Mouse (Mus musculus) CH12.LX (cell line): ENCODE measurements at regions not wholly inside any gene's neighbourhood (a gene's known extent, or its start where the extent isn't known, plus 50 kb on each side); places are given as distances from the start of the nearest gene placed in this dataset.

ENCODE experiments used
- DNase-seq: peaks from one replicate; pipeline ENCODE4 v3.0.0-alpha.2; 2013; ENCODE audit errors: extremely low read depth
- H3K27ac ChIP-seq: 2 replicates; pipeline ENCODE4 v1.5.1; 2012; ENCODE audit warnings: low read depth, mild to moderate bottlenecking, control low read depth, moderate library complexity; ENCODE audit not compliant: insufficient read depth
- H3K27me3 ChIP-seq: replicated peaks from 2 replicates; pipeline ENCODE3; 2012; ENCODE audit warnings: inconsistent platforms
- H3K36me3 ChIP-seq, 2 experiments: replicated peaks in 1 of 2; 2 replicates each; pipeline versions ENCODE3 to v1.6.1; 2012; ENCODE audit warnings: inconsistent platforms in 1 of 2, low read length in 1 of 2, mild to moderate bottlenecking in 1 of 2, mixed read lengths in 1 of 2, moderate library complexity in 1 of 2; ENCODE audit not compliant: control insufficient read depth in 1 of 2, insufficient read depth in 1 of 2
- H3K4me1 ChIP-seq, 2 experiments: 2 replicates each; pipeline ENCODE4 v1.6.1; 2012; ENCODE audit warnings: inconsistent platforms in 1 of 2, moderate library complexity in 1 of 2; ENCODE audit not compliant: insufficient read depth in 2 of 2, control insufficient read depth in 1 of 2
- H3K4me2 ChIP-seq: 2 replicates; pipeline ENCODE4 v1.6.1; 2012; ENCODE audit warnings: low read depth, mild to moderate bottlenecking, control low read depth; ENCODE audit not compliant: poor library complexity, insufficient read depth, severe bottlenecking
- H3K4me3 ChIP-seq, 3 experiments: fragments of 150-350 bp in 1 of 3; sonication (generic) in 1 of 3; replicated peaks in 1 of 3; 2 replicates each; pipeline versions ENCODE3 to v1.5.1; 2011 to 2012; ENCODE audit warnings: low read depth in 2 of 3, low read length in 2 of 3, mild to moderate bottlenecking in 2 of 3, moderate library complexity in 2 of 3, control low read depth in 1 of 3, improper control_type of control experiment in 1 of 3, inconsistent platforms in 1 of 3, mixed read lengths in 1 of 3; ENCODE audit not compliant: poor library complexity in 1 of 3
- H3K79me2 ChIP-seq: replicated peaks from 2 replicates; pipeline ENCODE4 v1.6.1; 2012; ENCODE audit warnings: mild to moderate bottlenecking, moderate library complexity; ENCODE audit not compliant: control insufficient read depth, poor library complexity, insufficient read depth, severe bottlenecking; ENCODE audit errors: extremely low read depth
- H3K9ac ChIP-seq: 2 replicates; pipeline ENCODE4 v1.6.1; 2012; ENCODE audit warnings: low read depth, mild to moderate bottlenecking, control low read depth, moderate library complexity; ENCODE audit not compliant: insufficient read depth
- H3K9me3 ChIP-seq: replicated peaks from 2 replicates; pipeline ENCODE3; 2012; ENCODE audit warnings: low read length, inconsistent platforms, mixed read lengths
- BHLHE40 ChIP-seq: IDR thresholded peaks from 2 replicates; pipeline ENCODE4 v1.6.1; 2011; ENCODE audit warnings: mild to moderate bottlenecking, low read depth, low read length, improper control_type of control experiment
- CHD2 ChIP-seq: IDR thresholded peaks from 2 replicates; pipeline ENCODE4 v1.6.1; 2011; ENCODE audit warnings: low read length, improper control_type of control experiment
- E2F4 ChIP-seq: IDR thresholded peaks from 2 replicates; pipeline ENCODE4 v1.6.1; 2011; ENCODE audit warnings: low read depth, low read length, improper control_type of control experiment; ENCODE audit not compliant: insufficient replicate concordance
- JUN ChIP-seq: IDR thresholded peaks from 2 replicates; pipeline ENCODE4 v1.6.1; 2011; ENCODE audit warnings: low read depth, mild to moderate bottlenecking, low read length, improper control_type of control experiment, moderate library complexity; ENCODE audit not compliant: insufficient read depth
- JUND ChIP-seq: conservative IDR thresholded peaks from 2 replicates; pipeline ENCODE4 v1.6.1; 2011; ENCODE audit warnings: low read depth, low read length, improper control_type of control experiment
- MAFK ChIP-seq: IDR thresholded peaks from 2 replicates; pipeline ENCODE4 v1.6.1; 2011; ENCODE audit warnings: low read length, improper control_type of control experiment; ENCODE audit not compliant: insufficient replicate concordance
- MAX ChIP-seq: IDR thresholded peaks from 2 replicates; pipeline ENCODE4 v1.6.1; 2011; ENCODE audit warnings: low read length, improper control_type of control experiment
- MEF2A ChIP-seq: IDR thresholded peaks from 2 replicates; pipeline ENCODE4 v1.6.1; 2014; ENCODE audit warnings: low read depth, mild to moderate bottlenecking, inconsistent platforms, low read length, improper control_type of control experiment, borderline replicate concordance
- MXI1 ChIP-seq: IDR thresholded peaks from 2 replicates; pipeline ENCODE4 v1.6.1; 2011; ENCODE audit warnings: mild to moderate bottlenecking, low read depth, low read length, improper control_type of control experiment
- PAX5 ChIP-seq: IDR thresholded peaks from 2 replicates; pipeline ENCODE4 v1.6.1; 2012; ENCODE audit warnings: low read length, inconsistent platforms, mixed read lengths
- POLR2AphosphoS2 ChIP-seq: IDR thresholded peaks from 2 replicates; pipeline ENCODE4 v1.6.1; 2011; ENCODE audit warnings: low read depth, low read length, improper control_type of control experiment
- RCOR1 ChIP-seq: conservative IDR thresholded peaks from 2 replicates; pipeline ENCODE4 v1.6.1; 2012; ENCODE audit warnings: low read depth, mild to moderate bottlenecking, inconsistent platforms, low read length, improper control_type of control experiment
- SIN3A ChIP-seq: IDR thresholded peaks from 2 replicates; pipeline ENCODE4 v1.6.1; 2012; ENCODE audit warnings: low read length, improper control_type of control experiment, inconsistent platforms
- TCF12 ChIP-seq: IDR thresholded peaks from 2 replicates; pipeline ENCODE4 v1.6.1; 2014; ENCODE audit warnings: low read depth, mild to moderate bottlenecking, inconsistent platforms, low read length, improper control_type of control experiment
- USF1 ChIP-seq: IDR thresholded peaks from 2 replicates; pipeline ENCODE4 v1.6.1; 2014; ENCODE audit warnings: low read depth, mild to moderate bottlenecking, inconsistent platforms, low read length, improper control_type of control experiment
- USF2 ChIP-seq: conservative IDR thresholded peaks from 2 replicates; pipeline ENCODE4 v1.6.1; 2011; ENCODE audit warnings: low read depth, low read length, improper control_type of control experiment
- ZC3H11A ChIP-seq: IDR thresholded peaks from 2 replicates; pipeline ENCODE4 v1.6.1; 2012; ENCODE audit warnings: low read depth, mild to moderate bottlenecking, inconsistent platforms, low read length, improper control_type of control experiment
- ZNF384 ChIP-seq: IDR thresholded peaks from 2 replicates; pipeline ENCODE4 v1.6.1; 2012; ENCODE audit warnings: low read depth, low read length, improper control_type of control experiment, inconsistent platforms
- dilution Hi-C: fragments of 300-500 bp; cut with MboI; formaldehyde crosslinking; loops from 2 replicates; pipeline ENCODE4 v1.14.3; 2020; ENCODE audit warnings: low sequenced_read_pairs; ENCODE audit not compliant: extremely low pct_unique_long_range_greater_than_20kb, extremely low pct_ligation_motif_present
- in situ Hi-C: fragments of 300-500 bp; cut with MboI; formaldehyde crosslinking; loops from 3 replicates; pipeline ENCODE4 v1.14.3; 2019; ENCODE audit warnings: low sequenced_read_pairs, low pct_ligation_motif_present, low pct_unique_long_range_greater_than_20kb, mixed read lengths

DNA sequence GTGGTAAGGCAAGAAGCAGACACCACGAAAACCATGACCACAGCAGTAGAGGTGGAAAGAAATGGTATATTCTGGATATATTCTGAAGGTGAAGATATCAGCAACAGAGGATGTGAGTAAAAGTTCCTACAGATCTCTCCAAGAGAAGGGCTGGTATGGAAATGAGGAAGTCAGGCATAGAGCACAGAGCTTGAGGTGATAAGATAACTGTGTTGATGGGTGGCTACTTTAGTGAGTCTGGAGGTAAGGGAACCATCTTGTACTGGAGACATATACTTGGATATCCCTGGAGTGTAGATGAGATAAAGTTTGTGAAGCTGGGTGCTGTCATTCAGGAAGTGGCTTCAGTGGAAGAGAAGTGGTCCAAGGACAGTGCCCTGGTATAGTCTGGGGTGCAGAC is 85.5 kb upstream of the Bmp4 start:
- TF ChIP-seq USF2 (no peak), MAX (no peak), BHLHE40 (no peak), MXI1 (no peak)
- Histone ChIP-seq H3K4me2 (no peak overlapping the region), H3K36me3 (no peaks in the 10 kb centered on the region), H3K9me3 (no peaks in the 10 kb centered on the region), H3K9ac (no peak overlapping the region), H3K27ac (no peak overlapping the region), H3K79me2 (no peaks in the 10 kb centered on the region), H3K4me1 (no peaks in the 10 kb centered on the region), H3K4me3 (no peak overlapping the region), H3K27me3 (no peaks in the 10 kb centered on the region)
- DNase-seq = no peak
- in situ Hi-C loops (no loop called here), dilution Hi-C loops (no loop called here)

DNA sequence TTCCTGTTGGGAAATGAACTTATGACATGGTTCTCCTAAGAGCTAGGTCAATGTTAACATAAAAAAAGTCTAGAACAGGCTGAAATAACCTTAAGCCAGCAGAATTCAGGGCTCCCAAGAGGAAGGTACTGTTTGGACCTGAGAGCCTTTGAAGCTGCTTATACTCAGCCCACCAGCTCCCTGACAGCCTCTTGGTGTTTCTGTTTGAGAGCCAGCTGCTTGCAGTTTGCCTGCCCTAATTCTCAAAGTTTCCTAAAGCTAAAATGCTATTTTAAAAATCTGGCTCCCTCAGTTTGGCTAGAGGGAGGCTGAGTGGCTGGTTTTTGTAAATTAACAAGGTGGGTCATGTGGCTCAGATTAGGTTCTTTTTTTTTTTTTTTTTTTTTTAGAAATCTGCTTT is 72.5 kb upstream of the Bmp4 start:
- in situ Hi-C loops = no loop called here
- dilution Hi-C loops = no loop called here
- H3K9me3 ChIP-seq = no peaks in the 10 kb centered on the region
- H3K4me1 ChIP-seq = peaks cover 0 to 9% of the 10 kb centered on the region in 2 experiments; a peak in 2 of 4 replicates
- no peak for TF ChIP-seq ZNF384
- H3K79me2 ChIP-seq = no peaks in the 10 kb centered on the region
- H3K9ac ChIP-seq = no peak overlapping the region
- no peak overlapping the region for H3K4me3 ChIP-seq
- DNase-seq = no peak
- H3K36me3 ChIP-seq = no peaks in the 10 kb centered on the region
- H3K27ac ChIP-seq = no peak overlapping the region
- no peaks in the 10 kb centered on the region for H3K27me3 ChIP-seq
- H3K4me2 ChIP-seq = no peak overlapping the region

DNA sequence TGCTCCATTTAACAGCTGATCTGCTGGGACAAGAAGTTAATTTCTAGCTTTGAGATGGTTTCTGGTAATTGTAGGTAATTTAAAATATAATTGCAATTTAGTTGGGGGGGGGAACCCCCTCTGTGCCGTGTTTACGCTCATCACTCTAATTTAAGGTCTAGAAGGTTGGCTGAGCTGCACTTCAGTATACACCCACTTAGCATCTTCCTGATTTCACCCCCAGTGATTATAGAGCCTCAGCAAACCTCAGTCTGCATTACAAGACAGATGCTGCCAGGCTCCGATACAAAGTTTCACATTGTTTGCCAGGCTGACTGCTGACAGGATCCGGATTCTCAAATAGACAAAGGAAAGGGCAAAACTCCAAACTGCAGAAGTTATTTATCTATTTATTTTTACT is 71.5 kb upstream of the Bmp4 start:
- TF ChIP-seq POLR2AphosphoS2 = no peak
- TF ChIP-seq SIN3A = no peak
- TF ChIP-seq TCF12 = no peak
- TF ChIP-seq MEF2A = no peak
- TF ChIP-seq ZNF384 = no peak
- TF ChIP-seq JUN = no peak
- TF ChIP-seq RCOR1 = no peak
- TF ChIP-seq JUND = no peak
- no peak for TF ChIP-seq USF1
- TF ChIP-seq PAX5 = no peak
- TF ChIP-seq E2F4 = no peak
- TF ChIP-seq ZC3H11A = no peak
- TF ChIP-seq MAFK = no peak
- no peak for TF ChIP-seq CHD2
- H3K79me2 ChIP-seq = no peaks in the 10 kb centered on the region
- H3K4me3 ChIP-seq = no peak overlapping the region
- DNase-seq = no peak
- no peaks in the 10 kb centered on the region for H3K9me3 ChIP-seq
- no peaks in the 10 kb centered on the region for H3K27me3 ChIP-seq
- in situ Hi-C loops (no loop called here), dilution Hi-C loops (no loop called here)
- no peak overlapping the region for H3K9ac ChIP-seq
- peaks cover 0 to 9% of the 10 kb centered on the region in 2 experiments; a peak in 2 of 4 replicates for H3K4me1 ChIP-seq
- H3K4me2 ChIP-seq = no peak overlapping the region
- no peaks in the 10 kb centered on the region for H3K36me3 ChIP-seq
- H3K27ac ChIP-seq = no peak overlapping the region
